Mouse (Mus musculus) monocyte, adult 2 months (primary cell): ENCODE data around the gene Olfr681.
"Not testable (repeated sequence)": the region's sequence is repeated elsewhere in the genome, so short reads cannot be mapped to it uniquely, and the experiment has no call there.

Experiments
- DNase-seq, 2 experiments: peaks; one replicate each; pipeline ENCODE4 v3.0.0; 2022; ENCODE audit warnings: low spot score in 2 of 2, low read depth in 1 of 2

Gene Olfr681

DNA sequence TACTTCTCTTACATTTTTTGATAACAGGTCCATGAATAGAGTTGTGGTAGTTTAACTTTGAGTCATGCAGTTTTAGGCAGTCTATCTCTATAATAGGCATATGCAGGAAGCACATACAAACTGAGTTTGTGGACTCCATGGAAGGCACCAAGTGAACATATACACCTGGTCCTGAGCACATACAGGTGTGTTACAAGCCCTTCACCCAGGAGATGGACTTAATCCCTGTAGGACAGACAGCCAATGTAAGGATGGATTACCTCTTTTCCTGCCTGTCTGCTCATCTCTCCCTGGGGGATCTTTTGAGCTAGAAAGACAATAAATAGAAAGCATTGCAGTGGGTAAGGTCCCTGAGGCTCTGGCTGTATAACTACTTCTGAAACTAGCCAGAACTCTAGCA, at the start of gene Olfr681:
Gene Olfr681, plus strand, starts transcription at position 301 of the 400 bp plus-strand sequence.
- DNase-seq: no peak

GRCm38 (mm10) chr7:105080905-105081304, 35.7 kb upstream of the Olfr681 start, which contains the start of gene Olfr679:
Olfr679 (plus strand) TSS chr7:105081205.
- no peak for DNase-seq

- DNase-seq: not testable (repeated sequence)
Observed at GRCm38 (mm10) chr7:105092717-105093116, 23.9 kb upstream of the Olfr681 start, which contains the start of gene Olfr680-ps1. Olfr680-ps1 (minus strand) TSS chr7:105092817.

DNA sequence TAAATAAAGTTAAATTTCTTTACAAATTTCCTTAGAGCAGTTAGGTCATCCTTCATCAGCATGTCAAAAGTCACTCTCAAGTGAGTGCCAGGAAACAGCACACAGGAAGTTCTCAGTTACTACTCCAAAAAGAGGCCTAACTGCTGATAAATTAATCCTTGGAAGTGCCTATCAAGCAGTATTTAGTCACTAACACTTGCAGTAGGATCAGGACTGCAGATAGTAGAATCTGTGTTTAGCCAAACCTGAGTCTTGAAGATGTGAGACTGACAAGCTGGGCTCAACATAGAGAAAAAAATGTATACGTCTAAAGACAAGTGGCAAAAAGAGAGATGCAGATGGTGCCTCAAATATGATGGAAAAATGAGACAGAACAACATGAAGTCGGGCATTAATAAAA, 24.6 kb downstream of the Olfr681 start:
- no peak for DNase-seq

DNA sequence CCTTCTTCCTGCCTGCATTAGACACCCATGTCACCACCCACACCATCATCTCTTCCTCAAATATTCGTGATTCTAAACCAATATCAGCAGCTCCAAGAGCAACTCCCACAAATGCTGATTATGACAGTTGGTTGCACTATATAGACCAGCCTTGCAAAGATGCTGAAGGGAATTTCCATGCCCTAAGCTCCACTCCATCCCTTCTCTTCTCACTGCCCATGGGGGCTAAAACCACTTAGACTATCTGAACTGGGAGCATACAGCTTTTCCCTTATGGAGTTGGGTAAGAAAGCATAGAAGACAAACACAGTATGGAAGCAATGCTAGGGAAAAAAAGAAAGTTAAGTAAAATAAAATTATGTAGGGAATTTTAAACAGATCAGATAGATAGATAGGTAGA, 30.3 kb downstream of the Olfr681 start, which contains the start of gene Olfr683:
Gene Olfr683, minus strand, starts transcription at position 101 of the 400 bp plus-strand sequence.
- no peak for DNase-seq

- DNase-seq: no peak
Observed at GRCm38 (mm10) chr7:105163553-105163952, 46.9 kb downstream of the Olfr681 start, which contains the start of gene Olfr684. Olfr684 (minus strand) TSS chr7:105163653.

DNA sequence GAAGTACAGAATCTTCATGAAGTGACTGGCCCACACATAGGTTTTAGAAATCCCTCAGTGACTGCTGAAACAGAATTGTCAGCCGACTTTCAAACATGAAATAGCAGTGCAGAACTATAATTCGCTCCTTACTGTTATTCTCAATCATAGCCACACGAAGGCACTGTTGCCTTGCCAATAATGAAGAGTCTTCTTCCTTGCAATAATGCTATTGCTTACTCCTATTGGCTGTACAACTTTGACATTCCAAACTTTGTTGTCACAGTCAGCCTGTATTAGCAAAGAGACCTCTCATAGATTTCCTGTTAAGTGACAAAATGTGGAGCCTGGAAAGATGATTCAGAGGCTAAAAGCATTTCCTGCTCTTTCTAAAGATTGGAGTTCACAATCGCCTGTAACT, 54.1 kb downstream of the Olfr681 start:
- DNase-seq: no peak
